Mouse (Mus musculus) layer of hippocampus, postnatal 10 days (tissue): ENCODE measurements around the gene Fermt3. TPM values are rescaled to one million over a fixed set of nuclear protein-coding genes. Genes with fewer than 3 reads are reported as not detected.
"Not testable (repeated sequence)": the region's sequence is repeated elsewhere in the genome, so short reads cannot be mapped to it uniquely, and the experiment has no call there.

Experiments
- DNase-seq, 2 experiments: peaks; one replicate each; pipeline ENCODE4 v3.0.0; 2021; ENCODE audit warnings: low spot score in 2 of 2
- long read RNA-seq: library from polyadenylated mRNA; stranded (forward); transcript quantifications from one replicate; pipeline ENCODE4 v2.0.0, GENCODE M21; 2023
- total RNA-seq, 2 experiments: library from RNA; stranded (reverse); gene quantifications; 2 replicates each; pipeline ENCODE4 v1.2.3; 2021

The Fermt3 gene
- total RNA-seq = 1 to 10 TPM; 5.0 to 5.2 TPM
- long read RNA-seq, partial matches to known transcripts = 6 of 11 reads
- long read RNA-seq, other reads (novel, unspliced or antisense) = 3 of 11 reads

GRCm38 (mm10) chr19:7019191-7019590, at the start of gene Fermt3:
Gene Fermt3, minus strand, starts transcription at chr19:7019469.
- DNase-seq = no peak

GRCm38 (mm10) chr19:7068136-7068535, 48.9 kb upstream of the Fermt3 start:
- DNase-seq = peak; percentile 92 to 93

- peak in 1 of 2 experiments; percentile 38 for DNase-seq
These were observed 48.2 kb upstream of the Fermt3 start for GRCm38 (mm10) chr19:7067344-7068050.

DNA sequence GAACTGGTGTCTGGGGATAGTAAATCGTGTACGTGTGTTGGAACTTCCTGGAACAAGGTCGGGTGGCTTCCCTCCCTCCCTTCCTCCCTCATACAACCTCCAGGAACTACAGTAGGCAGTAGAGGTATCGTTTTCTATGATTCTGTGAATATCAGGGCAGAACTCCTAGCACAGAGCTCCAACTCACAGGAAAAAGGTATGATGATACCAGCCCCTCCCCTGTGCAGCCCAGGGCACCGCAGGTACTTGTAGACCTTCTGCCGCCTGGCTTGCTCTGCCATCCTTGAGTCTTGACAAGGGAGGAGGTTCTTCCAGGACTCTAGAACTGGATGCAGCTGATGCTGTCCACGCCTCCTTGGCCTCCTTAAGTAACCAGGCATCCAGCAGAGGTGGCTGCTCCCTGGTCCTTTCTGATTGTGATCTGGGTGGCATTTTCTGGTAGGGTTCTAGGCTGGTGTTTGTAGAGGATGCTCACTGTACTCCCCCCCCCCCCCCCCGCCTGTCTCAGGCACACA, 47.6 kb upstream of the Fermt3 start:
- no peak for DNase-seq

DNA sequence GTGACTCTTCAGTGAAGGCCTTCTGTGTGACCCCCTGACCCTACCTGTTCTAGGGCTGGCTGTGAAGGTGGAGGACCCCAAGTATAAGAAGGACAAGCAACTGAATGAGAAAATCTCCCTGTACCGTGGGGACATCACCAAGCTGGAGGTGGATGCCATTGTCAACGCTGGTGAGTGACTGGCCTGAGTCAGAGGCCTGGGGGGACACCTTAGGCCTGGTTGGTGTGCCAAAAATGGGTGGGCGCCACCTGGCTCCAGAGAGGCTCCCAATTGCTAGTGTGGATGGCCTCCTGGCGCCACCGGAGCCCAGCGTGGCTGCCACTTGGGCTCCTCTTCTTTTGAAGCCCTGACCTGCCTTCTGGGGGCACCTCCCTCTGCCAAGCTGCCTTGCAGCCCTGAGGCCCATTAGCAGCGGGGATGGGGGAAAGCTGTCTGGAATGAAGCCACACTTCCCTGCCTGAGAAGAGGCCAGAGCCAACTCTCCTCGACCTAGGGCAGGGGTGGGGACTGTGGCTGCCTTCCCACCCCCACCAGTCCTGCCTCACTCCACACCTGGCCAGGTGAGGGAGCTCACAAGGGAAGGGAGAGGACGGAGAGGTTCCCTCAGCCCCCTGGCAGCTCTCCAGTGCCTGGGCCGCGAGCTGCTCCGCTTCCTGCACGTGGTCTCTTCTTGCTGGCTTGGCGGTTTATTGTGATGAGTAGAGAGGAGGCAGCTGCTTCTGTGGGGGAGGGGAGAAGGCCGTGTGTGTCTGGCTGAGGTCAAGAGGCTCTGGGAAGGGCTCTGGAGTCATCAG, 47.0 kb upstream of the Fermt3 start:
- DNase-seq = peak in 1 of 2 experiments; percentile 62

GRCm38 (mm10) chr19:7064571-7064970, 45.3 kb upstream of the Fermt3 start:
- DNase-seq = peak; percentile 87 to 91

DNA sequence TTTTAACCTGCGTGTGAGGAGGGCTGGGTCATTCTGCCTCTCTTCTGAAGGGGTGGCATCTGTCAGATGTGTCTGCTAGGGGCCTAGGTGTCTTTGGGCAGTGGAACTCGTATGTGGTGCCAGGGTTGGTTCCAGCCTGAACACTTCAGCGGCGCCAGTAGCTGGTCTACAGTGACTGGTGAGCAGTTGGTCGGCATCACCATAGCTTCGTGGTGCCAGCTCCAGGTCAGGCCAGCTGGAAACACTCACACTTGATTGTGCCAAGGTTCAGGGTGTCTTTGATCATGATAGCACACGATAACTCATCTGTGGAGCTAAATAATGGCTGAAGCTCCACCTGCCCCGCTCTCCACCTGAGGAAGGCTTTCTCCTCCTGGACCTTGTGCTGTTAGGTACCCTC, 43.6 kb upstream of the Fermt3 start:
- peak in 1 of 2 experiments; percentile 31 for DNase-seq

GRCm38 (mm10) chr19:7062110-7062509, 42.8 kb upstream of the Fermt3 start:
- DNase-seq = no peak

DNA sequence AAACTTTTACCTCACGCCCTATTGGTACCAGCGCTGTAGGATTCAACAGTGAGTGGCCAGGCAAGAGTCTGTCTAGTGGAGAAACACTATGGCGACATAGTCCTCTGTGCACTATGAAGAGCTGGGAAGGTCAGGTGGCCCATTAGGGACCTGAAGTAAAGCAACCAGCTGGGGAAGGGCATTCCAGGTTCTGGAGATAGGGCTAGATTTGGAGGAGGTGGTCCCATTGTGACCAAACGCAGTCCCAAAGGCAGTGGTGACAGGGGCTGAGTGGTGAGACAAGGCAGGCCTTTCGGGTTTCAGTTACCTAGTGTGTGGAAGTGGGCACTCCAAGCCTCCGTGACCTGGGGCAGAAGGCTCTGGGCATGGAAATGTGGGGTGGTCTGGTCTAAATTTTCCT, 39.3 kb upstream of the Fermt3 start:
- peak in 1 of 2 experiments; percentile 11 for DNase-seq

DNA sequence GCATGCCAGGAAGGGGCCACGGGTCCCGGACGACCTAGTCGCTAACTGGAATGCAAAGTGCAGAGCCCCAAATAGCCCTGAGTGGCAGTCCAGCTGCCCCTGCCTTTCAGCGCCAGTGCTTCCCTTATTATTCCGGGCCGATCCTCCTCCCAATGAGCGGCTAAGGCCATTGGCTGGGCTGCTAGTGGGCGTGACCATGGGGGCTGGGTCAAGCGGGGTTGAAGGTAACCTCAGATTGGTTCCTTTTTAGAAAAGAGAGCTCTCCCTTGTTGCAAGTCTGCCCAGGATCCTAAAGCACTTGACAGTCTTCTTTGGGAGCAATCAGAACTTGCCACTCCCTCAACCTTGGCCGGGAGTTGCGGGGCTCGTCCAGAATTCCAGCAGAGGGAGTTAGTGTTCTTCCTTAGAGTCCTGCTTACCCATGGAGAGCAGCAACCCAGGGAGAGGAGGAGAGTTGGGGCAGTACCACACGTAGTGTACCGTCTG, 38.5 kb upstream of the Fermt3 start:
- DNase-seq = peak; percentile 59 to 73

GRCm38 (mm10) chr19:7057126-7057721, 38.0 kb upstream of the Fermt3 start:
- DNase-seq = peak; percentile 49 to 59

GRCm38 (mm10) chr19:7056248-7057087, 37.2 kb upstream of the Fermt3 start, which contains the start of gene Macrod1:
Gene Macrod1, plus strand, starts transcription at chr19:7056810.
- peak; percentile 72 to 82 for DNase-seq

- no peak for DNase-seq
These were observed 35.9 kb upstream of the Fermt3 start for GRCm38 (mm10) chr19:7055173-7055572.

- DNase-seq = no peak
These were observed 35.5 kb upstream of the Fermt3 start for GRCm38 (mm10) chr19:7054772-7055171.

DNA sequence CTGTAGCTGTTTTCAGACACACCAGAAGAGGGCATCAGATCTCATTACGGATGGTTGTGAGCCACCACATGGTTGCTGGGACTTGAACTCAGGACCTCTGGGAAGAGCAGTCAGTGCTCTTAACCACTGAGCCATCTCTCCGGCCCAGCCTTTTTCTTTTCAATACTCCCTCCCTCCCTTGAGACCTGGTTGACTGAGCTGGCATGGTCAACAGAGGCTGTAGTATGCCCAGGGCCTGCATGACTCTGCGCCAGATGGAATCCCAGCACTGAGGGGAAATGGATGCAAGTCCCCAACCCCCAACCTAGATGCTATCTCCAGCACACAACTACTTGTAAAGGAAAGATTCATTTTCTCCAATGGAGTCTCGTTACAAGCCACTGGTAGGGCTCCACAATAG, 34.1 kb upstream of the Fermt3 start:
- DNase-seq = not testable (repeated sequence)

DNA sequence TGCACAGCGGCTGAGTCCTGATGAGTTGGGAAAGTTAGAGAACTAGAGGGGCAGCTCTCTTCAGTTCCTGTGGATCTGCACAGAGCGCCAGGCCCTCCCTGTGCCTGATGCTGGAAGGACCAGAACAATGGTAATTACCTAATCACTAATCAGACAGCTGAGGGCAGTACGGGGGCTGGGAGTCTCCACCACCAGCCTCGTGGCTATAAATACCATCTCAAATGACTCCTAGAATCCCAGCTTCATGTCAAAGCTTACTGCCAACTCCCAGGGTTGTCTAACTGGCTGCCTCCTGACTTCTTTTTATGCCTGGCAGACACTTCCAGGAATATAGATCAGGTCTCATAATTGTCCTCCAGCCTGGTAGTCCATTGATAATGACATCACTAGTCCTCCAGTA, 25.4 kb upstream of the Fermt3 start:
- DNase-seq = no peak

- no peak for DNase-seq
These were observed 25.0 kb upstream of the Fermt3 start for GRCm38 (mm10) chr19:7044279-7044678.

- DNase-seq = no peak
These were observed 21.9 kb upstream of the Fermt3 start for GRCm38 (mm10) chr19:7041171-7041570.

GRCm38 (mm10) chr19:7040637-7041130, 21.4 kb upstream of the Fermt3 start:
- no peak for DNase-seq
